Mouse (Mus musculus) liver, embryonic 12.5 days (tissue): ENCODE measurements around the gene Spata19. TPM values are rescaled to one million over a fixed set of nuclear protein-coding genes. Genes with fewer than 3 reads are reported as not detected.

ENCODE experiments used
- ATAC-seq: fragments of 200-750 bp; cut with Nextera tagmentation; 2 replicates; pipeline ENCODE4 v1.8.0; 2017; ENCODE audit warnings: moderate number of reproducible peaks, mild to moderate bottlenecking, moderate library complexity
- H3K27ac ChIP-seq: fragments of 300-500 bp; sonication (generic); 2 replicates; pipeline ENCODE4 v1.5.1; 2016; ENCODE audit warnings: mild to moderate bottlenecking
- H3K27me3 ChIP-seq: fragments of 300-500 bp; sonication (generic); replicated peaks from 2 replicates; pipeline ENCODE4 v1.6.1; 2016; ENCODE audit warnings: mild to moderate bottlenecking, moderate library complexity
- H3K36me3 ChIP-seq: fragments of 300-500 bp; sonication (generic); 2 replicates; pipeline ENCODE4 v1.6.1; 2016; ENCODE audit warnings: mild to moderate bottlenecking, moderate library complexity
- H3K4me1 ChIP-seq: fragments of 300-500 bp; sonication (generic); 2 replicates; pipeline ENCODE4 v1.6.1; 2016
- H3K4me2 ChIP-seq: fragments of 300-500 bp; sonication (generic); 2 replicates; pipeline ENCODE4 v1.6.1; 2016; ENCODE audit warnings: mild to moderate bottlenecking, moderate library complexity
- H3K4me3 ChIP-seq: fragments of 300-500 bp; sonication (generic); 2 replicates; pipeline ENCODE4 v1.5.1; 2016; ENCODE audit warnings: mild to moderate bottlenecking, moderate library complexity
- H3K9ac ChIP-seq: fragments of 300-500 bp; sonication (generic); 2 replicates; pipeline ENCODE4 v1.6.1; 2016; ENCODE audit warnings: mild to moderate bottlenecking, moderate library complexity
- H3K9me3 ChIP-seq: fragments of 300-500 bp; sonication (generic); replicated peaks from 2 replicates; pipeline ENCODE4 v1.6.1; 2016; ENCODE audit warnings: mild to moderate bottlenecking, moderate library complexity
- WGBS: fragments of 180-500 bp; shearing (Covaris S2); methylation state at CpG from one replicate; pipeline ENCODE4 v1.1.7; 2016; ENCODE audit not compliant: insufficient replicate concordance; 5-methylcytosine and 5-hydroxymethylcytosine counted together
- polyA plus RNA-seq: library from polyadenylated mRNA; unstranded; fragments of >200 nt; fragmentation: Nextera tagmentation; extraction: Ambion mirVana; gene quantifications from 2 replicates; pipeline ENCODE4 v1.2.1, GENCODE M21; 2016

Gene Spata19
- polyA plus RNA-seq, 1 experiment from 2014 or later: not detected

GRCm38 (mm10) chr9:27435936-27436335 lies 39.3 kb downstream of the Spata19 start:
- Histone ChIP-seq H3K4me1 (no peaks in the 10 kb centered on the region), H3K9me3 (no peaks in the 10 kb centered on the region), H3K9ac (no peak overlapping the region), H3K27ac (no peak overlapping the region), H3K36me3 (no peaks in the 10 kb centered on the region), H3K4me2 (no peak overlapping the region), H3K4me3 (no peak overlapping the region), H3K27me3 (no peaks in the 10 kb centered on the region)
- no peak for ATAC-seq
- WGBS: 57% methylated on average over 9 of the region's 9 CpGs

GRCm38 (mm10) chr9:27437391-27438061 lies 40.9 kb downstream of the Spata19 start:
- H3K36me3 ChIP-seq: no peaks in the 10 kb centered on the region
- H3K4me2 ChIP-seq: no peak overlapping the region
- no peaks in the 10 kb centered on the region for H3K27me3 ChIP-seq
- ATAC-seq: no peak
- H3K27ac ChIP-seq: no peak overlapping the region
- no peaks in the 10 kb centered on the region for H3K4me1 ChIP-seq
- no peak overlapping the region for H3K4me3 ChIP-seq
- H3K9me3 ChIP-seq: no peaks in the 10 kb centered on the region
- 52% methylated on average over 7 of the region's 7 CpGs for WGBS
- H3K9ac ChIP-seq: no peak overlapping the region

GRCm38 (mm10) chr9:27449780-27450422 lies 53.3 kb downstream of the Spata19 start:
- Histone ChIP-seq H3K9ac (no peak overlapping the region), H3K27me3 (no peaks in the 10 kb centered on the region), H3K27ac (no peak overlapping the region), H3K36me3 (no peaks in the 10 kb centered on the region), H3K9me3 (no peaks in the 10 kb centered on the region), H3K4me2 (no peak overlapping the region), H3K4me3 (no peak overlapping the region), H3K4me1 (no peaks in the 10 kb centered on the region)
- 60% methylated on average over 9 of the region's 9 CpGs for WGBS
- no peak for ATAC-seq

Other genes starting within 250 kb of the Spata19 start
- gene Jam3, start 241.4 kb upstream of the Spata19 start, polyA plus RNA-seq: 12.0 and 12.6 TPM in 2 replicates
- 0.15 and 0.20 TPM in 2 replicates for gene Igsf9b, start 97.6 kb upstream of the Spata19 start, polyA plus RNA-seq